Mouse (Mus musculus): ENCODE results near the gene Cfap73. TPM values are rescaled to one million over a fixed set of nuclear protein-coding genes. Genes with fewer than 3 reads are reported as not detected.

The Cfap73 gene
- total and polyA plus RNA-seq, 3 experiments: 0.25 TPM; not detected in 2

GRCm38 (mm10) chr5:120602210-120602609 is 31.8 kb downstream of the Cfap73 start:
- no peak overlapping the region for H3K4me3 ChIP-seq (ENCODE audit: control insufficient read depth in 1 of 2, insufficient read depth in 1 of 2, low read depth in 2 of 2, low read length in 2 of 2)
- no peak overlapping the region for H3K27ac ChIP-seq (ENCODE audit: control insufficient read depth, low read depth, low read length)
- no peak for TF ChIP-seq ETS1 (IDR thresholded peaks at IDR 0.05; ENCODE audit: low read depth, low read length)
- TF ChIP-seq GABPA (IDR thresholded peaks at IDR 0.05; ENCODE audit: low read depth, low read length): no peak
- no peak for TF ChIP-seq TAL1 (IDR thresholded peaks at IDR 0.05; ENCODE audit: low read length)
- TF ChIP-seq TCF12 (IDR thresholded peaks at IDR 0.05; ENCODE audit: low read depth, low read length): no peak
- TF ChIP-seq NRF1 (IDR thresholded peaks at IDR 0.05; ENCODE audit: insufficient read depth, low read depth, low read length, poor library complexity, severe bottlenecking): no peak
- TF ChIP-seq HCFC1 (IDR thresholded peaks at IDR 0.05; ENCODE audit: low read depth, low read length): no peak
- no peak for TF ChIP-seq ZNF384 (IDR thresholded peaks at IDR 0.05; ENCODE audit: low read depth, low read length)
- TF ChIP-seq ELF1 (IDR thresholded peaks at IDR 0.05; ENCODE audit: low read depth, low read length): no peak
- no peak for TF ChIP-seq ZC3H11A (IDR thresholded peaks at IDR 0.05; ENCODE audit: low read depth, low read length)
- TF ChIP-seq E2F4 (IDR thresholded peaks at IDR 0.05; ENCODE audit: borderline replicate concordance, low read depth, low read length): no peak
- TF ChIP-seq CHD1 (IDR thresholded peaks at IDR 0.05; ENCODE audit: low read depth, low read length): no peak
- no peak for TF ChIP-seq RAD21 (IDR thresholded peaks at IDR 0.05; ENCODE audit: low read depth, low read length)
- TF ChIP-seq ZMIZ1 (IDR thresholded peaks at IDR 0.05; ENCODE audit: low read depth, low read length): no peak
- TF ChIP-seq USF1 (IDR thresholded peaks at IDR 0.05; ENCODE audit: low read depth, low read length): no peak
- no peak for TF ChIP-seq MAFK (IDR thresholded peaks at IDR 0.05; ENCODE audit: borderline replicate concordance, low read depth, low read length)
- no peak for TF ChIP-seq CTCF (IDR thresholded peaks at IDR 0.05 in 2 of 3, conservative IDR thresholded peaks at IDR 0.05 in 1 of 3; ENCODE audit: control insufficient read depth in 1 of 3, insufficient read depth in 1 of 3, low read depth in 2 of 3, low read length in 3 of 3, poor library complexity in 1 of 3, severe bottlenecking in 1 of 3)
- TF ChIP-seq POLR2AphosphoS5 (IDR thresholded peaks at IDR 0.05; ENCODE audit: borderline replicate concordance, low read depth, low read length): no peak
- no peak for TF ChIP-seq SIN3A (IDR thresholded peaks at IDR 0.05; ENCODE audit: low read length)
- no peak overlapping the region for H3K9ac ChIP-seq (ENCODE audit: control insufficient read depth, low read depth, low read length, poor library complexity, severe bottlenecking)
- H3K4me1 ChIP-seq (ENCODE audit: control insufficient read depth in 1 of 2, insufficient read depth in 2 of 2, low read length in 2 of 2): peaks cover 17 to 24% of the 10 kb centered on the region in 2 experiments
- H3K36me3 ChIP-seq (ENCODE audit: control insufficient read depth in 1 of 2, insufficient read depth in 2 of 2, low read length in 2 of 2): peaks cover 0 to 11% of the 10 kb centered on the region in 2 experiments; a peak in 2 of 4 replicates
- no peaks in the 10 kb centered on the region for H3K79me2 ChIP-seq (ENCODE audit: control insufficient read depth, insufficient read depth, low read length, poor library complexity)
- DNase-seq (ENCODE audit: low read depth, low spot score): no peak
- no peaks in the 10 kb centered on the region for H3K27me3 ChIP-seq (ENCODE audit: control insufficient read depth in 1 of 2, insufficient read depth in 2 of 2, low read length in 2 of 2)
- no peaks in the 10 kb centered on the region for H3K9me3 ChIP-seq (replicated peaks; ENCODE audit: insufficient read depth, low read length)

- Histone ChIP-seq H3K27me3 (ENCODE audit: control insufficient read depth in 1 of 2, insufficient read depth in 2 of 2, low read length in 2 of 2) (no peaks in the 10 kb centered on the region), H3K36me3 (ENCODE audit: control insufficient read depth in 1 of 2, insufficient read depth in 2 of 2, low read length in 2 of 2) (peaks cover 0 to 11% of the 10 kb centered on the region in 2 experiments; a peak in 2 of 4 replicates), H3K27ac (ENCODE audit: control insufficient read depth, low read depth, low read length) (no peak overlapping the region), H3K9me3 (replicated peaks; ENCODE audit: insufficient read depth, low read length) (no peaks in the 10 kb centered on the region), H3K79me2 (ENCODE audit: control insufficient read depth, insufficient read depth, low read length, poor library complexity) (no peaks in the 10 kb centered on the region), H3K4me3 (ENCODE audit: control insufficient read depth in 1 of 2, insufficient read depth in 1 of 2, low read depth in 2 of 2, low read length in 2 of 2) (no peak overlapping the region), H3K9ac (ENCODE audit: control insufficient read depth, low read depth, low read length, poor library complexity, severe bottlenecking) (no peak overlapping the region), H3K4me1 (ENCODE audit: control insufficient read depth in 1 of 2, insufficient read depth in 2 of 2, low read length in 2 of 2) (peaks cover 17 to 24% of the 10 kb centered on the region in 2 experiments)
- peak; percentile 66 for DNase-seq (ENCODE audit: low read depth, low spot score)
- no peak for TF ChIP-seq MYC (IDR thresholded peaks at IDR 0.05; ENCODE audit: low read depth, low read length)
- no peak for TF ChIP-seq NELFE (IDR thresholded peaks at IDR 0.05; ENCODE audit: low read depth, low read length)
- TF ChIP-seq POLR2AphosphoS5 (IDR thresholded peaks at IDR 0.05; ENCODE audit: borderline replicate concordance, low read depth, low read length): no peak
- no peak for TF ChIP-seq GABPA (IDR thresholded peaks at IDR 0.05; ENCODE audit: low read depth, low read length)
- no peak for TF ChIP-seq TCF12 (IDR thresholded peaks at IDR 0.05; ENCODE audit: low read depth, low read length)
- no peak for TF ChIP-seq MAZ (IDR thresholded peaks at IDR 0.05; ENCODE audit: low read depth, low read length)
- TF ChIP-seq EP300 (IDR thresholded peaks at IDR 0.05; ENCODE audit: low read depth in 1 of 2, low read length in 2 of 2): no peak
- TF ChIP-seq ZC3H11A (IDR thresholded peaks at IDR 0.05; ENCODE audit: low read depth, low read length): peak; percentile 35
- TF ChIP-seq UBTF (IDR thresholded peaks at IDR 0.05; ENCODE audit: borderline replicate concordance, insufficient read depth, low read depth, low read length): no peak
- no peak for TF ChIP-seq E2F4 (IDR thresholded peaks at IDR 0.05; ENCODE audit: borderline replicate concordance, low read depth, low read length)
- no peak for TF ChIP-seq CHD1 (IDR thresholded peaks at IDR 0.05; ENCODE audit: low read depth, low read length)
- peak; percentile 50 for TF ChIP-seq RAD21 (IDR thresholded peaks at IDR 0.05; ENCODE audit: low read depth, low read length)
- TF ChIP-seq TAL1 (IDR thresholded peaks at IDR 0.05; ENCODE audit: low read length): no peak
- TF ChIP-seq ELF1 (IDR thresholded peaks at IDR 0.05; ENCODE audit: low read depth, low read length): no peak
- TF ChIP-seq SIN3A (IDR thresholded peaks at IDR 0.05; ENCODE audit: low read length): no peak
- TF ChIP-seq POLR2A (IDR thresholded peaks at IDR 0.05; ENCODE audit: control insufficient read depth in 1 of 2, insufficient read depth in 1 of 2, low read depth in 1 of 2, low read length in 2 of 2, poor library complexity in 1 of 2): no peak
- no peak for TF ChIP-seq RCOR1 (IDR thresholded peaks at IDR 0.05; ENCODE audit: low read depth, low read length)
- TF ChIP-seq ZMIZ1 (IDR thresholded peaks at IDR 0.05; ENCODE audit: low read depth, low read length): no peak
- no peak for TF ChIP-seq ZNF384 (IDR thresholded peaks at IDR 0.05; ENCODE audit: low read depth, low read length)
- TF ChIP-seq HCFC1 (IDR thresholded peaks at IDR 0.05; ENCODE audit: low read depth, low read length): no peak
- TF ChIP-seq KAT2A (conservative IDR thresholded peaks at IDR 0.05; ENCODE audit: low read depth, low read length): no peak
- TF ChIP-seq CTCF (IDR thresholded peaks at IDR 0.05 in 2 of 3, conservative IDR thresholded peaks at IDR 0.05 in 1 of 3; ENCODE audit: control insufficient read depth in 1 of 3, insufficient read depth in 1 of 3, low read depth in 2 of 3, low read length in 3 of 3, poor library complexity in 1 of 3, severe bottlenecking in 1 of 3): peak; percentile 78 to 89 (median 82)
- no peak for TF ChIP-seq CHD2 (IDR thresholded peaks at IDR 0.05; ENCODE audit: low read length)
Observed at GRCm38 (mm10) chr5:120600946-120601668, 32.9 kb downstream of the Cfap73 start.

All from MEL (cell line).